ENCODE assay signal across 9 mouse cellular contexts in genomic region chr16:18416837-18417236, GRCm38 (mm10). TPM values are rescaled to one million over a fixed set of nuclear protein-coding genes. Genes with fewer than 3 reads are reported as not detected.
DNase-seq lines count a peak whose midpoint lies in the region; ATAC-seq and TF ChIP-seq lines count a peak whose summit lies in the region.
"Had no signal": no experiment of that assay in that cellular context is flagged by ENCODE, and none has a peak within 500 bp of the region (broad histone marks: within the 10 kb centered on the region; RNA-seq: fewer than 3 reads in every experiment).

No protein-coding gene starts in this region.

- ATAC-seq in lung, embryonic 16.5 days (ENCODE audit: low read depth): peak; percentile 8; the same call in 1 of the 2 replicates
- no peak; the same call in 1 of the 2 replicates for ATAC-seq in heart, postnatal 0 days (ENCODE audit: insufficient read depth, low read depth)
- no peak for ATAC-seq in neural tube, embryonic 13.5 days (ENCODE audit: low read depth)
- no peak for ATAC-seq in megakaryocyte, adult 5-6 weeks (ENCODE audit: poor library complexity, severe bottlenecking)

- no peaks in the 10 kb centered on the region for H3K9me3 ChIP-seq in lung, embryonic 16.5 days (ENCODE audit: control insufficient read depth, low read length)
- H3K9me3 ChIP-seq in heart, postnatal 0 days (replicated peaks; ENCODE audit: control insufficient read depth, low read length): no peaks in the 10 kb centered on the region
- H3K9me3 ChIP-seq in neural tube, embryonic 13.5 days: no peaks in the 10 kb centered on the region

- peak; percentile 85 for DNase-seq in heart, adult 11 months
- no peak for DNase-seq in heart, postnatal 36 days
- no peak for DNase-seq in lung, postnatal 4 days
- no peak for DNase-seq in heart, postnatal 0 days (ENCODE audit: low spot score)
- DNase-seq in adrenal gland, adult (ENCODE audit: inconsistent age in 2 of 2, low spot score in 1 of 2): no peak
- DNase-seq: lung, adult 2 months had no signal

- no peak for TF ChIP-seq CTCF in heart, postnatal 0 days (IDR thresholded peaks at IDR 0.05; ENCODE audit: low read depth)

- H3K4me2 ChIP-seq in lung, embryonic 16.5 days (ENCODE audit: low read depth, low read length): 0 out of 2 replicates have a peak overlapping the region, but pooled peaks have one; percentile 14
- no peak overlapping the region for H3K4me2 ChIP-seq in heart, postnatal 0 days (ENCODE audit: low read depth, low read length)
- H3K4me2 ChIP-seq in neural tube, embryonic 13.5 days: no peak overlapping the region

- no peaks in the 10 kb centered on the region for H3K27me3 ChIP-seq in lung, embryonic 16.5 days (ENCODE audit: control insufficient read depth, insufficient read depth, low read depth, low read length)
- no peaks in the 10 kb centered on the region for H3K27me3 ChIP-seq in heart, postnatal 0 days (ENCODE audit: control insufficient read depth, insufficient read depth, low read length)
- no peaks in the 10 kb centered on the region for H3K27me3 ChIP-seq in neural tube, embryonic 13.5 days

- peaks cover 7% of the 10 kb centered on the region; the same call in 1 of the 2 replicates for H3K36me3 ChIP-seq in lung, embryonic 16.5 days (ENCODE audit: control insufficient read depth, insufficient read depth, low read length)
- H3K36me3 ChIP-seq in heart, postnatal 0 days (replicated peaks; ENCODE audit: control insufficient read depth, insufficient read depth, low read length): peaks cover 23% of the 10 kb centered on the region
- H3K36me3 ChIP-seq in neural tube, embryonic 13.5 days: peaks cover 29% of the 10 kb centered on the region

- intact Hi-C loops in heart, postnatal 36 days (cut with DNase I): no loop called here

- 76% methylated on average over 3 of the region's 3 CpGs for WGBS in lung, embryonic 16.5 days
- 73% methylated on average over 3 of the region's 3 CpGs for WGBS in heart, postnatal 0 days
- 90% methylated on average over 3 of the region's 3 CpGs for WGBS in neural tube, embryonic 13.5 days

- H3K9ac ChIP-seq in lung, embryonic 16.5 days (ENCODE audit: low read length): peak overlapping the region; percentile 21; the same call in 1 of the 2 replicates
- no peak overlapping the region for H3K9ac ChIP-seq in heart, postnatal 0 days (replicated peaks; ENCODE audit: low read depth, low read length)
- H3K9ac ChIP-seq in neural tube, embryonic 13.5 days: no peak overlapping the region

- peak overlapping the region; percentile 83 for H3K27ac ChIP-seq in lung, embryonic 16.5 days (ENCODE audit: low read length)
- H3K27ac ChIP-seq in heart, postnatal 0 days (ENCODE audit: low read depth): peak overlapping the region; percentile 73
- peak overlapping the region; percentile 54; the same call in 1 of the 2 replicates for H3K27ac ChIP-seq in neural tube, embryonic 13.5 days (replicated peaks)

- no peak for TF ChIP-seq EP300 in heart, postnatal 0 days (IDR thresholded peaks at IDR 0.05; ENCODE audit: low read depth)

- H3K4me3 ChIP-seq in lung, embryonic 16.5 days (ENCODE audit: low read length): no peak overlapping the region
- no peak overlapping the region for H3K4me3 ChIP-seq in heart, postnatal 0 days (ENCODE audit: low read depth, low read length)
- no peak overlapping the region for H3K4me3 ChIP-seq in neural tube, embryonic 13.5 days

- H3K4me1 ChIP-seq in lung, embryonic 16.5 days (replicated peaks; ENCODE audit: control insufficient read depth, insufficient read depth, low read length): peaks cover 8% of the 10 kb centered on the region
- peaks cover 16% of the 10 kb centered on the region; the same call in 1 of the 2 replicates for H3K4me1 ChIP-seq in heart, postnatal 0 days (ENCODE audit: control insufficient read depth, insufficient read depth)
- peaks cover 28% of the 10 kb centered on the region for H3K4me1 ChIP-seq in neural tube, embryonic 13.5 days (replicated peaks)

RNA-seq across cellular contexts. Expression of gene Txnrd2, which starts 9.3 kb away (rescaled TPM):
- 10 to 100 TPM; 41.0 to 42.8 TPM for total RNA-seq in heart, postnatal 36 days (2021)
- polyA plus RNA-seq in lung, embryonic 16.5 days (2015; fragmentation: Nextera tagmentation; extraction: Ambion mirVana): 22.0 and 22.1 TPM in 2 replicates
- total RNA-seq in heart, postnatal 0 days (2014; rRNA removed; ENCODE audit: low replicate concordance): 12.7 and 14.7 TPM in 2 replicates
- polyA plus RNA-seq in heart, postnatal 0 days (2015; fragmentation: Nextera tagmentation; extraction: Ambion mirVana): 40.0 and 41.2 TPM in 2 replicates
- 20.3 and 22.8 TPM in 2 replicates for polyA plus RNA-seq in neural tube, embryonic 13.5 days (2015; fragmentation: Nextera tagmentation; extraction: Ambion mirVana)
- total RNA-seq in megakaryocyte, adult 5-6 weeks (2015): 10.3 and 11.8 TPM in 2 replicates
- 7.0 and 9.3 TPM in 2 replicates for total RNA-seq in megakaryocyte, adult 5-6 weeks (2017)

RNA-seq across cellular contexts. Expression of gene Comt, which starts 9.8 kb away (rescaled TPM):
- 100 to 1,000 TPM; 130 to 150 TPM for total RNA-seq in heart, postnatal 36 days (2021)
- polyA plus RNA-seq in lung, embryonic 16.5 days (2015; fragmentation: Nextera tagmentation; extraction: Ambion mirVana): 124 and 125 TPM in 2 replicates
- total RNA-seq in heart, postnatal 0 days (2014; rRNA removed; ENCODE audit: low replicate concordance): 160 and 168 TPM in 2 replicates
- 155 and 158 TPM in 2 replicates for polyA plus RNA-seq in heart, postnatal 0 days (2015; fragmentation: Nextera tagmentation; extraction: Ambion mirVana)
- 86.4 and 93.2 TPM in 2 replicates for polyA plus RNA-seq in neural tube, embryonic 13.5 days (2015; fragmentation: Nextera tagmentation; extraction: Ambion mirVana)
- 37.8 and 40.8 TPM in 2 replicates for total RNA-seq in megakaryocyte, adult 5-6 weeks (2015)
- total RNA-seq in megakaryocyte, adult 5-6 weeks (2017): 40.1 and 43.8 TPM in 2 replicates
